Mouse (Mus musculus): ENCODE measurements around the gene Theg. TPM values are rescaled to one million over a fixed set of nuclear protein-coding genes. Genes with fewer than 3 reads are reported as not detected.

Theg gene
- polyA plus RNA-seq, 1 experiment from 2014 or later, result not detected

DNA sequence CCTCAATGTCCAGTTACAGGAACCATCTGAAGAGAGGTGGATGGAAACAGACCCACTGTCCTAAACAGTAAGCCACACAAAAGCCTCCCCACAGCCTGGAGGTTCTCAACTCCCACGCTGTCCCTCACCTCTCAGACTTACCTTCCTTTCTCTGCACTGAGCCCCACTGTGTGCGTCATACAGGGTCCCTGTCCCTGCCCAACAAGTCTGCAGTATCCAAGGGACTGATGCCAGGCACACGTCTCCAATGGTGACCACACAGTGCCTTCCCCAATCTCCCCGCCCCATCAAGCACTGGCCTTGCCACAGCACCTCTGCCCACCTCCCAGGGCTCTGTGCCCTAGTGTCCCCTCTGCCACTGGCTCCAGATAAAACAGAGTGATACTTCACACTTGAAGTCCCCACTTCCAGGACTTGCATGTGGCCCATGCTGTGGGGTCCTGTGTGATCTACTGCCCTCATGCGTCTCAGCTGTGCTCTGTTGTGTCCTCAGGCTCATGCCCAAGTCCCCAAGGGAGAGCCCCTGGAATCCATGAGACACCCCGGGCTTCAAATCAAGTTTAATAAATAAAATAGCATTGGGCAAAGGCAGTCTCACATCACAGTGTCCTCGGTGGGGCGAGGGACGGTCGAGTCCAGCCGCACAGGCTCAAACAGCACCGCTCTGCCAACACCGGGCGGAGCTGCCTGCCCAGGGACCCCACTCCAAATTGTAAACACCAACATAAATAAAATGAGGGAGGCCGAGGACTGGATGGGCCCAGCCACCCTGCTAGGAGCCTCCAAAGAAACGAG lies 47.2 kb downstream of the Theg start:
- ATAC-seq, result no peak
- H3K4me1 ChIP-seq (ENCODE audit: control insufficient read depth, insufficient read depth, low read length), result no peaks in the 10 kb centered on the region
- 95% methylated on average over 16 of the region's 16 CpGs for WGBS
- DNase-seq (ENCODE audit: low spot score), result no peak
- no peak overlapping the region for H3K27ac ChIP-seq (ENCODE audit: low read depth, low read length)
- no peak overlapping the region for H3K4me3 ChIP-seq (ENCODE audit: low read depth, low read length)
- H3K4me2 ChIP-seq (ENCODE audit: low read length), result no peak overlapping the region
- H3K9ac ChIP-seq (ENCODE audit: low read length), result no peak overlapping the region
- H3K27me3 ChIP-seq (replicated peaks; ENCODE audit: control insufficient read depth, insufficient read depth, low read length), result no peaks in the 10 kb centered on the region
- no peaks in the 10 kb centered on the region for H3K9me3 ChIP-seq (replicated peaks; ENCODE audit: control insufficient read depth, low read length)
- peaks cover 63% of the 10 kb centered on the region for H3K36me3 ChIP-seq (ENCODE audit: control insufficient read depth, insufficient read depth, low read length)

DNA sequence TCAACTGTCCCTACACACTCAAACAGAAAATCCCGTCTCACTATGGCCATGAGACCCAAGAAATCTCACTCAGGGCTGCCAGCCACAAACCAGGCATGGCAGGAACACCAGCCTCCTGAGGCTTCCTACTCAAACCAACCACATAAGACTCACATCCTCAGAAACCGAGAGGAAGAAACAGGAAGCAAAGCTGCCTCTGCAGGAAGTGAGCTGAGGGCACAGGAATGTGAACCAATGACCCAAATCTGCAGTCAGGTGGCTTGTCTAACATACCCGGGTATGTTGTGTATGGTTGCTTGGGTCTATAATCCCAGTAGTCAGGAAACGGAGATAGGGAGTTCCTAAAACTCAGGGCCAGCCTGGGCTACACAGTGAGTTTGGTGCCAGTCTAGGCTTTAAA lies 48.3 kb downstream of the Theg start:
- Histone ChIP-seq H3K9me3 (replicated peaks; ENCODE audit: control insufficient read depth, low read length) (no peaks in the 10 kb centered on the region), H3K36me3 (ENCODE audit: control insufficient read depth, insufficient read depth, low read length) (peaks cover 52% of the 10 kb centered on the region), H3K4me2 (ENCODE audit: low read length) (no peak overlapping the region), H3K27me3 (replicated peaks; ENCODE audit: control insufficient read depth, insufficient read depth, low read length) (no peaks in the 10 kb centered on the region), H3K9ac (ENCODE audit: low read length) (no peak overlapping the region), H3K4me1 (ENCODE audit: control insufficient read depth, insufficient read depth, low read length) (no peaks in the 10 kb centered on the region), H3K4me3 (ENCODE audit: low read depth, low read length) (no peak overlapping the region), H3K27ac (ENCODE audit: low read depth, low read length) (no peak overlapping the region)
- ATAC-seq, result no peak
- WGBS, result 79% methylated on average over 4 of the region's 4 CpGs
- DNase-seq (ENCODE audit: low spot score), result no peak

DNA sequence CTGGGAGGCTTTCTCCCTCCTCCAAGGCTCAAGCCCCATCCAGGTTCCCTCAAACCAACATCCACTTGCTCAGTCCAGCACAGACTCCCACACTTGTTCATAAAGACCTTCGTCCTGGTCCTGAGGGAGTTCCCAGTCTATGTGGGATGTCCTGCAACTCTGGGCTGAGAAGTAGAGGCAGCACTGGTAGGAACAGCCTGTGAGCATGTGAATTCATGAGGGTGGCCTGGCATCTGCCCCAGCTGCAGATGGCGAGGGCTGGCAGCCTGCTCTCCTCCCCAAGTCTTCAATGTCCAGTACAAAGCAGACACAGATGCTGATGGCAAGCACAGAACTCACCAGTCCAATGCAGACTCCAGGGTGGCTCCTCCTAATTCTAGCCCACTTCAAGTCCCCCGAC lies 48.8 kb downstream of the Theg start:
- H3K4me1 ChIP-seq (ENCODE audit: control insufficient read depth, insufficient read depth, low read length), result 0 out of 2 replicates have a peak, but pooled peaks cover under 1% of the 10 kb centered on the region
- H3K9ac ChIP-seq (ENCODE audit: low read length), result no peak overlapping the region
- ATAC-seq (no peak), DNase-seq (ENCODE audit: low spot score) (no peak)
- no peak overlapping the region for H3K4me2 ChIP-seq (ENCODE audit: low read length)
- H3K9me3 ChIP-seq (replicated peaks; ENCODE audit: control insufficient read depth, low read length), result no peaks in the 10 kb centered on the region
- H3K36me3 ChIP-seq (ENCODE audit: control insufficient read depth, insufficient read depth, low read length), result peaks cover 47% of the 10 kb centered on the region
- H3K4me3 ChIP-seq (ENCODE audit: low read depth, low read length), result no peak overlapping the region
- 88% methylated on average over 3 of the region's 3 CpGs for WGBS
- H3K27ac ChIP-seq (ENCODE audit: low read depth, low read length), result no peak overlapping the region; the same call in 1 of the 2 replicates
- no peaks in the 10 kb centered on the region for H3K27me3 ChIP-seq (replicated peaks; ENCODE audit: control insufficient read depth, insufficient read depth, low read length)

DNA sequence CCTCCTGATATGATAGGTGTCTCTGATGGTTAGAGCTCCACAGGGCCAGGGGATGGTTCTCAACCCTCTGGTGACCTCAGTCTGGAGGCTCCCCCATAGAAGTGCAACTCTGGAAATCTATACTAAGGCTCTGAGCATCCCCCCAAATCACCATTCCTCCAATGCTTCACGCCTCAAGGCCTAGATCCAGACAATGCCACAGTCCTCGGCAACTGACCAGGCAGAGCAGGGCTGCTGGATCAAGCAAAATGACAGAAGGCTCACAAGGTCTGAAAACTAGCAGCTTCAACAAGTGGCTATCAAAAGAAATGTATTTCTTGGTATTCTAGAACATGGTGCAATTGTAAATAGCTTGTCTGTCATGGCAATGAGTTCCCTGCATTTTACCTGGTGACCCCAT lies 49.4 kb downstream of the Theg start:
- Histone ChIP-seq H3K9me3 (replicated peaks; ENCODE audit: control insufficient read depth, low read length) (no peaks in the 10 kb centered on the region), H3K4me2 (ENCODE audit: low read length) (no peak overlapping the region), H3K27me3 (replicated peaks; ENCODE audit: control insufficient read depth, insufficient read depth, low read length) (no peaks in the 10 kb centered on the region), H3K4me3 (ENCODE audit: low read depth, low read length) (no peak overlapping the region), H3K27ac (ENCODE audit: low read depth, low read length) (no peak overlapping the region), H3K9ac (ENCODE audit: low read length) (no peak overlapping the region), H3K36me3 (ENCODE audit: control insufficient read depth, insufficient read depth, low read length) (peaks cover 41% of the 10 kb centered on the region), H3K4me1 (ENCODE audit: control insufficient read depth, insufficient read depth, low read length) (peaks cover 6% of the 10 kb centered on the region; the same call in 1 of the 2 replicates)
- DNase-seq (ENCODE audit: low spot score), result no peak
- 85% methylated on average over 2 of the region's 2 CpGs for WGBS
- no peak for ATAC-seq

DNA sequence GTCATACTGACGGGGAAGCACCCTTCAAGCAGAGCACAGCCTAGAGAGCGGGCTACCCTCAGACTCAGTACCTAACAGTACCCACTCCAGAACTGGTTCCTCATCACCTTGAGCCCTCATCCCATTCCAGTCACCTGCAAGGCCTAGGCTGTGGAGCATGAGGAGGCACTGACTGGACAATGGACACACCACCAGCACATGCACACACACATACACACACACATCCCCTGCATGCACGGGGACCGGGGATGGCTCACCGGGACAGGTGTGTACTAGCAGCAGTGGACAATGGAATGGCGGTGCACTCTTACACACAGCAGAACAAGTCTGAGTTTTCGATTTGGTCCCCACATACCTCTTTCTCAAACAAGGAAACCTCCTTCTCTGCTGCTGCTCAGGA lies 49.9 kb downstream of the Theg start:
- WGBS, result 90% methylated on average over 7 of the region's 7 CpGs
- peaks cover 37% of the 10 kb centered on the region for H3K36me3 ChIP-seq (ENCODE audit: control insufficient read depth, insufficient read depth, low read length)
- H3K9me3 ChIP-seq (replicated peaks; ENCODE audit: control insufficient read depth, low read length), result no peaks in the 10 kb centered on the region
- no peak overlapping the region for H3K4me3 ChIP-seq (ENCODE audit: low read depth, low read length)
- H3K9ac ChIP-seq (ENCODE audit: low read length), result no peak overlapping the region
- peaks cover 7% of the 10 kb centered on the region; the same call in 1 of the 2 replicates for H3K4me1 ChIP-seq (ENCODE audit: control insufficient read depth, insufficient read depth, low read length)
- H3K27ac ChIP-seq (ENCODE audit: low read depth, low read length), result no peak overlapping the region
- DNase-seq (ENCODE audit: low spot score) (no peak), ATAC-seq (no peak)
- H3K4me2 ChIP-seq (ENCODE audit: low read length), result no peak overlapping the region
- no peaks in the 10 kb centered on the region for H3K27me3 ChIP-seq (replicated peaks; ENCODE audit: control insufficient read depth, insufficient read depth, low read length)

DNA sequence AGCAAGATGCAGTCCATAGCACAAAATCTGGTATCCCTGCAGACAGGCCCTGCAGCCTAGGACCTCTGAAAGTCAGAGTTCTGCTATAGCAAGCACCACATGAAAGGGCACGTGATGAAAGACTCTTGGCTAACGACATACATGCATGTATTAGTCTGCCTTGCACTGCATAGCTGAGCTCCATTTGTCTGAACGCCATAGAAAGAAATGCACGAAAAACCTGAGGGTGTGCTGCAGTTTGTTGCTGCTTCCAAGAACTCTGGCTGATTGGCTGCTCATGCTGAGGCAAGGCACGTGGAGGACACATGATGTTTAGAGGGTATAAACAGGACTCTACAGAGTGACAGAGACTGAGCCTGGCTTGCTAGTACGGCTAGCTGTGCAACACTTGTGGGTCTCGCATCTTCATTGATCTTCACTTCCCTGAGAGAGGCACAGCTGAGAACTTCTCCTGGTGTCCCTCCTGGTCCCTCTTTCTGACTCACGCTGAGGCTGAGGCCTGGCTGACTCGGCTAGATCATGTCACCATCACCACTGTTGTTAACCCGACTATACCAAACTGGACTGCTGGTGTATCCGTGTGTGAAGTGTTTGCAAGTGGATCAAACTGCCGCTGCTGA lies 50.6 kb downstream of the Theg start:
- peaks cover 7% of the 10 kb centered on the region; the same call in 1 of the 2 replicates for H3K4me1 ChIP-seq (ENCODE audit: control insufficient read depth, insufficient read depth, low read length)
- H3K9me3 ChIP-seq (replicated peaks; ENCODE audit: control insufficient read depth, low read length), result no peaks in the 10 kb centered on the region
- no peak overlapping the region for H3K4me3 ChIP-seq (ENCODE audit: low read depth, low read length)
- no peak overlapping the region for H3K27ac ChIP-seq (ENCODE audit: low read depth, low read length)
- no peak for ATAC-seq
- peaks cover 30% of the 10 kb centered on the region for H3K36me3 ChIP-seq (ENCODE audit: control insufficient read depth, insufficient read depth, low read length)
- 70% methylated on average over 12 of the region's 12 CpGs for WGBS
- H3K9ac ChIP-seq (ENCODE audit: low read length), result no peak overlapping the region
- no peaks in the 10 kb centered on the region for H3K27me3 ChIP-seq (replicated peaks; ENCODE audit: control insufficient read depth, insufficient read depth, low read length)
- no peak overlapping the region for H3K4me2 ChIP-seq (ENCODE audit: low read length)
- no peak for DNase-seq (ENCODE audit: low spot score)

DNA sequence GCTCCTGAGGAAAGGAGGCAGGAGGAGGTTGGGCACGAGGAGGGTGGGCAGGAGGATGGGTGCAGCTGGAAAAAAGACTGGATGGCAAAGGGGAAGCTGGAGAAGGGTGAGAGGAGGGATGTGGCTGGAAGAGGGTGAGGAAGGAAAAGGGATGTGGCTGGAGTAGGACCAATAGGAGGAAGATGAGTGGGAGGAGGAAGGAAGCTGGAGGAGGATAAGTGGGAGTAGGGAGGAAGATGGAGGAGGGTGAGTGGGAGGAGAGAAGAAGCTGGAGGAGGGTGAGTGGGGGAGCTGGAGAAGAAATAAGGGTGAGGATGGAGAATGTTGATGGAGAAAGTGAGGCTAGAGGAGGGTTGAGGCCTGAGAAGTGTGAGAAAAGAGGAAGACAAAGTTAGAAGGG lies 51.7 kb downstream of the Theg start:
- no peak overlapping the region for H3K4me3 ChIP-seq (ENCODE audit: low read depth, low read length)
- H3K4me1 ChIP-seq (ENCODE audit: control insufficient read depth, insufficient read depth, low read length), result peaks cover 7% of the 10 kb centered on the region; the same call in 1 of the 2 replicates
- peaks cover 18% of the 10 kb centered on the region for H3K36me3 ChIP-seq (ENCODE audit: control insufficient read depth, insufficient read depth, low read length)
- H3K4me2 ChIP-seq (ENCODE audit: low read length), result no peak overlapping the region
- no peaks in the 10 kb centered on the region for H3K27me3 ChIP-seq (replicated peaks; ENCODE audit: control insufficient read depth, insufficient read depth, low read length)
- H3K27ac ChIP-seq (ENCODE audit: low read depth, low read length), result no peak overlapping the region
- ATAC-seq (no peak), DNase-seq (ENCODE audit: low spot score) (no peak)
- WGBS, result 52% methylated on average over 1 of the region's 1 CpGs
- no peaks in the 10 kb centered on the region for H3K9me3 ChIP-seq (replicated peaks; ENCODE audit: control insufficient read depth, low read length)
- H3K9ac ChIP-seq (ENCODE audit: low read length), result no peak overlapping the region

DNA sequence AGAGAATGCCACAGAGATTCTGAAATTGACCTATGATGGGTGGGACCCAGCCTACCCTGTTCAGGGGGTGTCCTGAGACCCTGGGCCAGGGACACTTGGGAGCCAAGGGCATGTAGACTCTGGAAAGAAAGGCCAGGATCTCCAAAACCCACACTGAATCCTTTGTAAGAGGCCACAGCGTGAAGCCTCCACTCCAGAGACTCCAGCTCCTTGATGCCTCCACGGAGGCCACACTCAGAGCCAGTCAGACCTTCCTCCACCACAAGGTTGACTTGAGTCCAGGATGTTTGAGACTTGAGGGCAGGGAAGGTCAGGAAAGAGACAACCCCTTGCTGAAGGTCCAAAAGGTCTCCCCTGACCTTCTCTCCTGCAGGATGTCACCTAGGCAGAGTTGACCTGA lies 52.7 kb downstream of the Theg start:
- H3K9ac ChIP-seq (ENCODE audit: low read length), result no peak overlapping the region
- WGBS, result 74% methylated on average over 2 of the region's 2 CpGs
- H3K9me3 ChIP-seq (replicated peaks; ENCODE audit: control insufficient read depth, low read length), result no peaks in the 10 kb centered on the region
- no peak overlapping the region for H3K4me2 ChIP-seq (ENCODE audit: low read length)
- H3K4me1 ChIP-seq (ENCODE audit: control insufficient read depth, insufficient read depth, low read length), result peaks cover 7% of the 10 kb centered on the region; the same call in 1 of the 2 replicates
- peaks cover 8% of the 10 kb centered on the region for H3K36me3 ChIP-seq (ENCODE audit: control insufficient read depth, insufficient read depth, low read length)
- H3K27ac ChIP-seq (ENCODE audit: low read depth, low read length), result no peak overlapping the region
- no peaks in the 10 kb centered on the region for H3K27me3 ChIP-seq (replicated peaks; ENCODE audit: control insufficient read depth, insufficient read depth, low read length)
- DNase-seq (ENCODE audit: low spot score), result no peak
- no peak for ATAC-seq
- H3K4me3 ChIP-seq (ENCODE audit: low read depth, low read length), result no peak overlapping the region

Data from forebrain, embryonic 14.5 days (tissue).